Mouse (Mus musculus) right cerebral cortex, adult 2 months (tissue): ENCODE results near the gene Bmpr1a.
"Not testable (repeated sequence)": the region's sequence is repeated elsewhere in the genome, so short reads cannot be mapped to it uniquely, and the experiment has no call there.

Experiments
- DNase-seq, 2 experiments: peaks; one replicate each; pipeline ENCODE4 v3.0.0; 2021 to 2022; ENCODE audit warnings: low spot score in 2 of 2

Gene Bmpr1a

DNA sequence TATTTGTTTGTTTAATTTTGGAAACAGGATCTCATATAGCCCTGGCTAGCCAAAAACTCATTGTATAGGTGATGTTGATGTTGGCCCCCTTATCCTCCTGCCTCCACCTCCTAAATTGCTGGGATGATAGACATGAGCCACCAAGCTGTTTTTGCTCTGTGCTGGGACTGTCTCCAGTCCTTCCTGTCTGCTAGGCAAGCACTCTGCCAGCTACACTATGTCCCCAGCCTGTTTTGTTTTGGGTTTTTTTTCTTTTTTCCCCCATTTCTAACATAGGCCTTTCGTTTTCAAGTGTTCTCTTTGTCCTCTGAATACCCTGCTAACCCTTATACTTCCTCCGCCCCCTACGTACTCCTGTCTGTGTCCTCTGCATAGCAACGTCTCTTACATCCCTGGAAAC, 109.8 kb downstream of the Bmpr1a start:
- DNase-seq: no peak

DNA sequence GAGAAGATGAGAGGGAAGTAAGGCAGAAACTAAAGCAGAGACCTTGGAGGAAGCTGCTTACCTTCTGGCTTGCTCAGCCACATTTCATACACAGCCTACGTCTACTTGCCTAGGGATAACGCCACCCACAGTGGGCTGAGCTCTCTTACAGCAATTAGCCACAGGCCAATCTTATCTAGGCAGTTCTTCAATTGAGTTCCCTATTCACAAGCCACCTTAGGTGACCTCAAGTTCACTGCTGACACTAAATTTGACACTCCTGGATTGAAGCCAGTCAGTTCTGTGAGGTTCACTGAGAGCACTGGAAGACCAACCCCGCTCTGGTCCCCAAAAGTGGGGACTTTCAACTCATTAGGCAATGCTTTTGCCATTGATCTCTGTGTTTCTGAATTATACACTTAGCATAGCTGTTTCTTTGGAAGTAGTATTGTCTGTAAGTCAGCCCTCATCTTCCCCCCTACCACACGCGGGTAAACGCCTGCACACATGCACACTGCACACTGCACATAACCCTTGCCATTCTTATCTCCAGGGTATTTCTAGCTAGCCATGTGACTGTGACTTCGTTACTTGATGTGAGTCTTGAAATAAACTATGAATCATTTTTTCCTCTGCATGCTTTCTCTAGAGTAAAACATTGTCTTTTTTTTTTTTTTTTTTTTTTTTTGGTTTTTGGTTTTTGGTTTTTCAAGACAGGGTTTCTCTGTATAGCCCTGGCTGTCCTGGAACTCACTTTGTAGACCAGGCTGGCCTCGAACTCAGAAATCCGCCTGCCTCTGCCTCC, 120.0 kb downstream of the Bmpr1a start:
- no peak for DNase-seq

DNA sequence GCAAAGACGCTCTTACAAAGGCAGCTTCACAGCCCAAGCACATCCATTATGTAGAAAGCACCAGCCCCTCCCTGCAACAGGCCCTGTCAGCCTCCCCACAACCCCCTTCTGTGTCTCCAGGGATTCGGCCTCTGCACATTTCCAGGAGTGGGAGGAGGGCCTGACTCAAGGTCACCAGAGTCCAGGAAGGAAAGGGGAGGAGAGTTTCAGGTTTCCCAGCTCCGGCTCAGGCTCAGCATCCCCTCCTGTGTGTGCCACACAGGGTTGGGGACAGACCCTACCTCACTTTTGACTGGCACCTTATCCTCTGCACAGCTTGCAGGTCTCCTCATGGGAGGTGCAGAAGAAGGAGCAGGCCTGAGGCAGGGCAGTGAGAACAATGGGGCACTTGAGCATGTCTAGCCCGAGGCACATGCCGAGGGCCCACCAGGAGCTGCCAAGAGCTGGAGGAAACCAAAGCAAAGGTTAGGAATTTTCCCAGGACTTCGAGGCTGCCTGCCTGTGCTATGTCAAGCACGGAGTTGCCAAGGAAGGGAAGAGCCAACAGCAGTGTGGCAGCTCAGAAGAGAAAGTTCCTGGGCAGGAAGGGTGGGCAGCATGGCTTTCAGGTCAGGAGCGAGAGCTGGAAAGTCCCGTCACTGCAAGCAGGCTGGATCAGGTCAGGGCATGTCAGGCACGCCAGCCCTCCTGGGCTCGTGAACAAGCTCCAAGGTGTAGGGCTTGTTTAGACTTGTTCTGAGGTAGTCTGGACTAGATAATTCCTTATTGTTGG, 124.4 kb downstream of the Bmpr1a start:
- DNase-seq: no peak

DNA sequence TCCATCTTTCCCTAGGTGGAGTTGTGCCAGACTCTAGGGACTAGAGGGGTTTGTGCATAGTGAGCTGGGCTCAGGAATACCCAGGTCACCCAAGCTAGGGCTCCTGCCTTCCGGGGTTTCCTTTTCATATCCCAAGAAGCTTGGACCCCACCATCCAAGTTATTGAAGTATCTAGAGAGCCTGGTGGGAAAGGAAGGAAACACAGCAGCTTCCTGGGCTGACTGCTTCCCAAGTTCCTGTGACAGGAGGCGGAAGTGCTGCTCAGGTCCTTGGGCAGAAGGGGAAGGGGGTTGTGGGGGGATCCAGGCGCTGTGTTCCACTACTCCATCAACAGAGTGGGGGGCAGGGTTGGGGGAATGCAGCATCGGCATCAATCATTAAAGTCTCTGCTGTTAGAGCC, 126.0 kb downstream of the Bmpr1a start:
- no peak for DNase-seq

DNA sequence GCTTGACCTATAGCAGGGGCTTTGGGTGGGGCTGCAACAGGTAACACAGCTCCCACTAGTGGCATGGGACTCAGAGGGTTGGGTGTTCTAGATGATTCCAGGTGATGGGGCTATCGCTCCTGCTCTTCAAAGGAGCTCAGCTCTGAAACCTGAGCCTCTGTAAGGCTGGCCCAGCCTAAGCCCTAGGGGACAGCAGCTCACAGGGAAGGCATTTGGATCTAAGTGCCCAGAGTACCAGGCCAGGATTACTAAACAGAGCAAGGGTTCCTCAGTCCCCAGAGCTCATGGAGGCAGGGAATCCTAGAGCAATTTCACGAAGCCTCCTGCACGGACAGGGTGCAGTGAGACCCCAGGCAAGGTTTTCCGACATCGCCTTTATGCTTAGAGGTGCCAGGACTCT, 127.2 kb downstream of the Bmpr1a start:
- no peak for DNase-seq

DNA sequence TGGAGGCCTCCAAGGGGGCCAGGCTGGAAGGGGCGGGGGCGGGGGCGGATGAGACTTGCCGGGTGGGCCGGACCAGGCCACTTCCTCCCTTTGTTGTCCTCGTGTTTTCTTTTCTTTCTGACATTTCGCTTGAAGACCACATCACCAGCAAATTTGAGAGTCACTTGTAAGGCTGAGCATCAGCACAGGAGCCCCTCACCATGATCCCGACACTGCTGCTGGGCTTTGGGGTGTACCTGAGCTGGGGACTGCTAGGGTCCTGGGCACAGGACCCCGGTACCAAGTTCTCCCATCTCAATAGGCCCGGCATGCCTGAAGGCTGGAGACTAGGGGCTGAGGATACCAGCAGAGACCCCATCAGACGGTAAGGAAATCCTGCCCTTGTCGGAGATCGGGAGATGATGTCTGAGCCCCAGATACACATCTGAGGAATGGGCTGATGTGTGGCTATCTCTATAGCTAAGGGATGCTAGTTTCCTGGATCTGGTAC, 127.7 kb downstream of the Bmpr1a start, which contains the start of gene Mmrn2:
Mmrn2 (plus strand) TSS at position 51 of the 490 bp plus-strand sequence.
- DNase-seq: no peak

DNA sequence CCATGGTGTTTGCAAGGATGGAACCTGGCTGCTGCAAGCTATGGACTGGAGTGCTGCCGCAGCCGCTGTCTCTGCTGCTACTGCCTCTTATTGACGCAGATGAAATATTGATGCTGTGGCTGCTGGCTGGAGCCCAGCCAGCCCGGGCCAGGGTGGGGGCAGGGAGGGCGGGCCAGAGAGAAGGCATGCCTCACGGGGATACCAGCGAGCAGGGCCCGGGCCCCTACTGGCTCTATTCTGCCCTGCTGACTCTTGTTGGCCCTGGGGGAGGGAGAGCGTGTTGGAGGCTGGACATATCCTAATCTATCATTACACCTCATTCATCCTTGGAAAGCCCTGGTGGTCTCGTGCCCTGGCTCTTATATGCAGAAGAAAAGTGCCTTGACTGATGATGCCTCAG, 128.6 kb downstream of the Bmpr1a start, which contains the start of gene Sncg:
Sncg (minus strand) TSS at position 213 of the 400 bp plus-strand sequence.
- DNase-seq: no peak

DNA sequence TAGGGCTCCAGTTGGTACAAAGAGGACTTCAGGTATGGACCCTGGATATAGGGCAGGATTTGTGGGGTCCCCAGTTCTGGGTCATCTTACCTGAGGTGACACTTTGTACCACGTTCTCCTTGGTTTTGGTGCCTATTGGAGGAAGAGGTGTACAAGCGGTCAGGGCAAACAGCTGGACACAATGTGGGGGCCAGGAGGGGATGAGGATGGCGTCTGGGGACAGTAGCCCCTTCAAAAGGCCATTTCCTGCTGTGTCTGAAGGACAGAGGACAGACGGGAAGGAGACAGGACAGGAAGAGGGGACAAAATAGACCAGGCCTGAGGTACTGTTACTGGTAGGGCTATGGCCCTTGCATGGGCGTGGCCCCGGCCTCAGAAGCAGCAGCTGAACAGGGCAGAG, 129.6 kb downstream of the Bmpr1a start:
- no peak for DNase-seq

DNA sequence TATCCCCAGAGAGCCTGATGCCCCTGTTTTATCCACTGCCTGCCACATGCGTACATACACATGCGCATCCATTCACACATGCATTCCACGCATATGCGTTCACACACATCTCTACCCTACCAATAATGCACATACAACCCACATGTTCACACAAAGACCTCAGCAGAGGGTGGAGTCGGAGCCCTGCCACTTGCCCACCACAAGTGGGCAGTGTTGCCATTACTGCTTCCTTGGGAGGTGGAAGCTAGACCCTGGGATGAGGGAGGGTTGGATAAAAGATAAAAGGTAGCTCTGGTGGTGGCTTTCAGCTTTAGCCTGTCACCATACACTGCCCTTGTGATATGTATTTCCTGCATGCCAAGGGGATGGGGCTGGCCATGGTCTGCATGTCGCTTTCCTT, 130.5 kb downstream of the Bmpr1a start:
- peak; percentile 31 to 62 for DNase-seq

DNA sequence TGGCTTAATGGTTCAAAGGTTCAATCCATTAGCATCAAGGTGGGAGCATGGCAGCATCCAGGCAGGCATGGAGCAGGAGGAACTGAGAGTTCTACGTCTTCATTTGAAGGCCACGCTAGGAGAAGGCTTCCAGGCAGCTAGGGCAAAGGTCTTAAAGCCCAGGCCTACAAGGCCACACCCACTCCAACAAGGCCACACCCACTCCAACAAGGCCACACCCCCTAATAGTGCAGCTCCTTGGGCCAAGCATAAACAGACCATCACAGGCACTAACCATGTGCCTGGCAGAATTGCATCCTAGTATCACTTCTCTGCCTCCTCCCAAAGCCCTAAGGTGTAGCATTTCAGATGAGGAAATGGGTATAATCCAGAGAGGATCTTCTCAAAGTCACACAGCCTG, 131.4 kb downstream of the Bmpr1a start:
- no peak for DNase-seq

DNA sequence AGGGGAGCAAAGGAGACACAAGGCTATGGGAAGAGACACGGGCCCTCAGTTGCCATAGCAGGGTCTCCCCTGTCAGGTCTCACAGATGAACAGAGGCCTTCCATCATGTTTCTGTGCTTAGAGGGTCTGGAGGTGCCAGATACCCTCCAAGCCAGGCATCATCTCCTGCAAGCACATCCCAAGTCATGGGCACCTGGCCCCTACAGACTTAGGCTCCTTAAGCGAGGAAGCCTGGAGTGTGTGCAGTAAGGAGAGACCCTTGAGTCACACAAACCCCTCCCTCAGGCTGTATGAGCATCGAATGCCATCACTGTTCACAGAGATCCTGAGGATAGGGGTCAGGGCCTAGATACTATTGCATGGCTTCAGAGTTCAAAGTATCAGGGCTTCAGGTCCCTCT, 132.2 kb downstream of the Bmpr1a start:
- no peak for DNase-seq

DNA sequence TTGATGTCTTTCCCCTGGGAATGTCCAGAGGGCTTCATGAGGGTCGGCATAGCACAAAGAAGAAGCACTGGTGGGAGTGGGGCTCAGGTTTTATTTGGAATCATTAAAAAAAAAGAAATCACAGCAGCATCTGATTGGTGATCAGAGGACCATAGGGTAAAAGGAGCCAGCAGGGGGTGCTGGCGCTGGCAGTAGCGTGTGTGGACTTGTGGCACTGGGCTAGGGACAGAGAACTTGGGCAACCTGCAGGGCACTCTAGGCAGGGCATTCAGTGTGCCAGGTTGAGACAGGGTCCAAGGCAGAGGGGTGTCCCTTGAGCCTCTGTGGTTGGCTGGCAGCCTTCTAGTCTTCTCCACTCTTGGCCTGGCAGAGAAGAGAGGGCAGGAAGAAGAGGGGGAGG, 132.9 kb downstream of the Bmpr1a start:
- DNase-seq: no peak

DNA sequence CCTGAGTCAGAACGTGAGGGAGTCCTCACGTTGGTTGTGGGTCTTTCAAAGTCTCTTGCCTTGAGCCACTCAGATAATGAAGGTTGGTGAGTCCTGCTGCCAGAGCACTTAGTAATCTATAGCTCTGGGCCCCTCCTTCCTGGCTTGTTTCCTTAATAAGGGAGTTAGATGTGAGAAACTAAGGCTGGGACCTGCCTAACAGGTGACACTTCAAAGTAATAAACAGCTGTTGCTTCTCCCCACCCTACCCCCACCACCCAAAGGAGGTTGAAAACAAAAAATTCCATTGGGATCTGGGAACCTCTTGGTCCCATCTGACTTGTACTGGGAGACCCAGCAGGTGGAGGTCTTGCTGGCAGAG, 138.0 kb downstream of the Bmpr1a start:
- no peak for DNase-seq

DNA sequence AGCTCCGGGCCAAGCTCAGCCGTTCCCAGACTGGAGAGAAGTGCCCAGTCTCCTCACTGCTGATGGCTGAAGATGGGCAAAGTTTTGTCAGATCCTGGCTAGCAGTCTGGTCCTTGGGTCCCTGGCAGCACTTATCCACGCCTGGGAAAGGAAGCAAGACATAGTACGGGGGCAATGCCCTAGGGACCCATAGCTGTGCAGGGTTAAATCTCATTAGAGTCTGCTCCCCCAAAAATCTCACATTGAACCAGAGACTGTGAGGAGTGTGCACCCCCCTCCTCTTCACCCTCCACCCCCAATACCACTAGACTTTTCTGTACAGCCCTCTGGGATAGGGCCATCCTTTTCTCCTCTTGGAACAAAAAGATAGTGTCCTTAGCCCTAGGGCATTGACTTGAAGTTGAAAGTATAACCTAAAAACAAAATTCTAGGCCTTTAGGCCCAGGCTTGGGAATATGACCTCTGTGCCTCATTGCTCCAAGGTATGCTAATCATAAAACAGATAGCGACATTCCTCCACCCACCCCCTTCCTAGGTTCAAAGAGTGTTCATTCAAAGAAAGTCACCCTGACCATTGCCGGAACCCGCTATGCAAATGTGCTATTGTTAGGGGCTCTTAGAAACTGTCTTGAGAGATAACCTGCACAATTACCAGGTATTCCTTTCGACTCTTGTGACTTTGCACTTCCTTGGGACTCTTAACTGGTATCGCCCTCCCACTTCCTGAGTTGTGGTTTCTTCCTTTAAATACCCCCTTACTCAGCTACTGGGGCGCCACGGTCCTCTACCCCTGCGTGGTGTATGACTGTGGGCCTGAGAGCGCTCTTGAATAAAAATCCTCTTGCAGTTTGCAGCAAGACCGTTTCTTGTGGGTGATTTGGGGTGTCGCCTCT, 138.6 kb downstream of the Bmpr1a start:
- not testable (repeated sequence) for DNase-seq

DNA sequence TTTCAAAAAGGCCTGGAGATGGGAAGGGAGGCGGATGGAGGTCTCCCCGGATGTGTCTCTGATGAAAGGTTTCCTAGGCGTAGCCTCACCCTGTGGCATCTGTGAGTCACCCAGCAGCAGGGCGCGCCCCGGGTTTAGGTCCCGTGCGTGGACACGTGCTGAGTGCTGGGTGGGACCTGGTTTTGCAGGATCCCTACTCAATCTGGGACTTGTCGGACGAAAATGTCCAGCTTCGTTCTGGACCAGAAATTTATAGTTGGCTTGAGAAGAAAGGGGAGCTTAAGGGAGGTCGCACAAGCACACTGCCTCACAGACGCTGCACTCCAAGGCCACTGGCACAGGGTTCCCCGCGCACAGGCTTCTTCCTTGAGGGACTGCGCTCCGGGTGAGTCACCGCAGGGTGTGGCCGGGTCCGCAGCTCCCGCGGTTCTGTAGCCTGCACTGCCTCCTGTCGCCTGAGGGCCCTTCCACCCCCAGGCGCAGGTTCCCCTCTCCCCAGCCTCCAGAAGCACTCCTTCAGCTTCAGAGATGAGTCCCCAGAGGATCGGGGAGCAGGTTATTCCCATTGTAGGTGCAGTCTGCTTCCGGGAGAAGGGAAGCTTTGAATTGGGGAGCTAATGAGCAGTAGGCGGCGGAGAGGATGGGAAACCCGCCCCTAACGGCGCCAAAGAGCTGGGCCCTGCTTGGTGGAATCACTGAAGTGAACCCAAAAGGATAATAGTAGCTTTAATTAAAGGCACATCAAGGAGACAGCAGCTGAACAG, 139.5 kb downstream of the Bmpr1a start:
- peak; percentile 46 to 54 for DNase-seq

DNA sequence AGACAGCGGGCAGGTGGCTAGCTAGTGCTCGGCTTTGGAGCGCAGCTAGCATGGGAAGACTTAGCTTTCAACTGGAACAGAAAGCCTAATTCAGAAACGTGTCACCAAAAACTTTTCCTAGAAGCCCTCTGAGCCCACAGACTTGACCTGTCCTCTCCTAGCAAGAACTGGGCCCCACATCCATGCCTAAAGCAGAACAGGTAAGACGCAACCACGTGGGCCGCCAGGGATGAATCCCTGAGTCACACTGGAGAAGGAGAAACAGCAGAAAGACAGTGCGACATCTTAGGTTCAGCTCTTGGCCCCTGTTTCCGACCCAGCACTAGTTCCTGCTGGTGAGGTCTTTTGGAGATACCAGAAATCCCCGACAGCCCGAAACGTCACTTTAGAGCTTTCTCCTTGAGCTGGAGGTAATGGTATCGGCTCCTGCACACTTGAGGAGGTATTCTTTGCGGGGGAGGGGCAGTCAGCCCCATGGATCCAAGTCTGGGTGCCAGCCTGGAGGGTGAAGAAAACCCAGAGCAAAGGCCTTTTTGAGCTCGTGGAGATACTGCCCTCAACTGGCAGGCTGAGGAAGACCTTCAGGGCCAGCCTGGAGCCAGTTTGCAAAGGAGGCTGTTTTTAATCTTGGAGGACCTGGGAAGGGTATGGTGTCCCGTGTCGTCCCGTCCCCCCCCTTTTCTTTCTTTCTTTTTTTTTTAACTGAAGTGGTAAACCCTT, 140.3 kb downstream of the Bmpr1a start:
- DNase-seq: peak; percentile 54 to 68

DNA sequence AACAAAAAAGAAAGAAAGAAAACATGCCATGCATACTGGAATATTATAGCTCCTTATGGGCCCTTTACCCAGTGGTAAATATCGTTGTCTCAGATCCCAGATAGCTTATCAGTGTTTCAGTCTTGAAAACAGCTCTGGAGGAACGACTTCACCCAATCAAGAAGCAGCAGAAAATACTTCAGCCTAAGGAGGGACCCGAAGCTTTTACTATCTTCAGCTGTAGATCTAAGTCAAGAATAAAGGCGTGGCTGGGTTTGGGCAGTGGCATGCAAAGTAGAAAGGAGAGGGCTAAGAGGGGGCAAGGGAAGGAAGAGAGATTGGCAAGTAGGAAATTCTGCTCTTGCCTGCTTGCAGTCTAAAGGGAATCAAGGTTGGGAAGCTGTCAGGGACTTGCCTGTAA, 141.0 kb downstream of the Bmpr1a start:
- DNase-seq: no peak
